Comparison of ENCODE assay signal across 29 mouse cellular contexts in the genomic region with DNA sequence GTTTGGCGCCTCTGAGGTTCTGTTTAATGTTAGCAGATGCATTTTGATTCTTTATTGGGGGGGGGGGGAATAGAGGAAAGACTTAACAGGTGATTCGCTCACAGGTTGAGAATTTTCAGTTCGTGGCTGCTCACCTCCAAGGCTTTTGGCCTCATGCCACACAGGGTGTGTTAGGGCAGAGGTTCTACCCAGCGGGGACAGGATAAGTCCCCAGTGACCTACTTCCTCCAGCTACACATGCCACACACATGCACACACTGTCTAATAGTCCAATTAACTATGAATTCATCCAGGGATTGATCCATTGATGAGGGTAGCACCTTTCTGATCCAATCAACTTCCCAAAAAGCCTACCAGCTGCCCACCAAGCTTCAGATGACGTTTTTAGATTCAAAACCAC. TPM values are rescaled to one million over a fixed set of nuclear protein-coding genes. Genes with fewer than 3 reads are reported as not detected.
DNase-seq lines count a peak whose midpoint lies in the region; ATAC-seq and TF ChIP-seq lines count a peak whose summit lies in the region.
"Had no signal": no experiment of that assay in that cellular context is flagged by ENCODE, and none has a peak within 500 bp of the region (broad histone marks: within the 10 kb centered on the region; RNA-seq: fewer than 3 reads in every experiment).

No protein-coding gene starts in this region.

- no peak overlapping the region for H3K9ac ChIP-seq in kidney, embryonic 15.5 days
- H3K9ac ChIP-seq: embryonic facial prominence, embryonic 12.5 days; embryonic facial prominence, embryonic 15.5 days; forebrain, postnatal 0 days; hindbrain, embryonic 13.5 days had no signal

- no peaks in the 10 kb centered on the region for H3K9me3 ChIP-seq in kidney, embryonic 15.5 days (replicated peaks)
- H3K9me3 ChIP-seq in heart, embryonic 10.5 days = no peaks in the 10 kb centered on the region
- H3K9me3 ChIP-seq: embryonic facial prominence, embryonic 12.5 days; embryonic facial prominence, embryonic 15.5 days; hindbrain, embryonic 10.5 days; hindbrain, embryonic 13.5 days had no signal

- no peak for TF ChIP-seq POLR2A in kidney, adult 2 months (IDR thresholded peaks at IDR 0.05; ENCODE audit: low read depth, low read length)

- H3K27ac ChIP-seq in kidney, adult 2 months (ENCODE audit: insufficient read depth, low read depth, low read length) = no peak overlapping the region
- no peak overlapping the region for H3K27ac ChIP-seq in kidney, embryonic 15.5 days
- no peak overlapping the region for H3K27ac ChIP-seq in heart, embryonic 10.5 days
- H3K27ac ChIP-seq: embryonic facial prominence, embryonic 12.5 days; embryonic facial prominence, embryonic 15.5 days; heart, adult 2 months; hindbrain, embryonic 10.5 days; hindbrain, embryonic 13.5 days had no signal

- peaks cover 8% of the 10 kb centered on the region for H3K4me1 ChIP-seq in kidney, adult 2 months (ENCODE audit: control insufficient read depth, insufficient read depth, low read length)
- peaks cover 28% of the 10 kb centered on the region for H3K4me1 ChIP-seq in kidney, embryonic 15.5 days
- H3K4me1 ChIP-seq in heart, embryonic 10.5 days = peaks cover 22% of the 10 kb centered on the region; the same call in 1 of the 2 replicates

- no peaks in the 10 kb centered on the region for H3K36me3 ChIP-seq in kidney, adult 2 months (ENCODE audit: control insufficient read depth, insufficient read depth, low read length)
- H3K36me3 ChIP-seq in kidney, embryonic 15.5 days = no peaks in the 10 kb centered on the region
- no peaks in the 10 kb centered on the region for H3K36me3 ChIP-seq in heart, embryonic 10.5 days
- H3K36me3 ChIP-seq: embryonic facial prominence, embryonic 12.5 days; embryonic facial prominence, embryonic 15.5 days; hindbrain, embryonic 10.5 days; hindbrain, embryonic 13.5 days had no signal

- H3K4me3 ChIP-seq in kidney, adult 2 months (ENCODE audit: insufficient read depth, low read depth, low read length) = no peak overlapping the region
- H3K4me3 ChIP-seq in kidney, embryonic 15.5 days (replicated peaks) = no peak overlapping the region
- H3K4me3 ChIP-seq in heart, embryonic 10.5 days = no peak overlapping the region
- H3K4me3 ChIP-seq: embryonic facial prominence, embryonic 12.5 days; embryonic facial prominence, embryonic 15.5 days; heart, adult 2 months; hindbrain, embryonic 10.5 days; hindbrain, embryonic 13.5 days had no signal

- TF ChIP-seq CTCF in kidney, adult 2 months (conservative IDR thresholded peaks at IDR 0.05; ENCODE audit: insufficient read depth, insufficient read length, low read depth, low read length) = no peak

- no peaks in the 10 kb centered on the region for H3K27me3 ChIP-seq in kidney, adult 2 months (replicated peaks; ENCODE audit: control insufficient read depth, insufficient read depth, low read length)
- peaks cover 27% of the 10 kb centered on the region; the same call in 1 of the 2 replicates for H3K27me3 ChIP-seq in kidney, embryonic 15.5 days
- peaks cover 46% of the 10 kb centered on the region for H3K27me3 ChIP-seq in heart, embryonic 10.5 days (ENCODE audit: insufficient read depth, poor library complexity, severe bottlenecking)

- no peak for ATAC-seq in kidney, embryonic 15.5 days (replicated peaks; ENCODE audit: low FRiP score)
- ATAC-seq: activated CD4-positive, CD25-positive, alpha-beta regulatory T cell, adult 4 months; forebrain, embryonic 14.5 days; forebrain, postnatal 0 days; hindbrain, embryonic 16.5 days had no signal

- WGBS in kidney, adult 2 months = 77% methylated on average over 5 of the region's 5 CpGs
- 78% methylated on average over 5 of the region's 5 CpGs for WGBS in kidney, embryonic 15.5 days
- WGBS in heart, embryonic 10.5 days = 78% methylated on average over 5 of the region's 5 CpGs

- no peak overlapping the region for H3K4me2 ChIP-seq in kidney, embryonic 15.5 days
- H3K4me2 ChIP-seq: embryonic facial prominence, embryonic 12.5 days; embryonic facial prominence, embryonic 15.5 days; heart, embryonic 11.5 days; hindbrain, embryonic 13.5 days had no signal

- DNase-seq in cerebellum, adult 11-12 months = peak; percentile 10
- no peak for DNase-seq in cerebellum, postnatal 14 days
- peak; percentile 23 for DNase-seq in kidney, adult 2 months
- DNase-seq in retina, adult 2 months (ENCODE audit: low read depth, low spot score) = peak; percentile 25
- DNase-seq in retina, embryonic 14.5 days (ENCODE audit: low spot score) = no peak
- no peak for DNase-seq in heart, embryonic 10.5 days (ENCODE audit: low spot score)
- DNase-seq: adrenal gland, adult 8-10 months; adrenal gland, postnatal 25 days; cerebellum, adult 2 months; cerebellum, postnatal 25 days; forebrain, postnatal 0 days; gastrocnemius, postnatal 25 days; heart, adult 2 months; heart, postnatal 36 days had no signal

RNA-seq across cellular contexts. Expression of a gene that starts 1.8 kb away (rescaled TPM):
- 4.3 and 4.5 TPM in 2 replicates for polyA plus RNA-seq in kidney, adult 2 months (2012; rRNA removed)
- polyA plus RNA-seq in kidney, embryonic 15.5 days (2015; fragmentation: Nextera tagmentation; extraction: Ambion mirVana) = 7.4 and 8.4 TPM in 2 replicates
- polyA plus RNA-seq in heart, embryonic 10.5 days (2016; fragmentation: Nextera tagmentation; extraction: Ambion mirVana) = 1.4 and 2.0 TPM in 2 replicates
- polyA plus RNA-seq: activated CD4-positive, CD25-positive, alpha-beta regulatory T cell, adult 4 months had no signal

RNA-seq across cellular contexts. Expression of a gene that starts 12.9 kb away (rescaled TPM):
- 1.0 and 1.6 TPM in 2 replicates for polyA plus RNA-seq in kidney, adult 2 months (2012; rRNA removed)
- 0.14 TPM in 1 of 2 replicates, not detected in the other for polyA plus RNA-seq in kidney, embryonic 15.5 days (2015; fragmentation: Nextera tagmentation; extraction: Ambion mirVana)
- not detected in 2 replicates for polyA plus RNA-seq in heart, embryonic 10.5 days (2016; fragmentation: Nextera tagmentation; extraction: Ambion mirVana)
- polyA plus RNA-seq: activated CD4-positive, CD25-positive, alpha-beta regulatory T cell, adult 4 months; brain, embryonic 14.5 days; cerebellum, adult 2 months; embryonic facial prominence, embryonic 12.5 days; embryonic facial prominence, embryonic 15.5 days; forebrain, embryonic 11.5 days; forebrain, embryonic 14.5 days; frontal cortex, adult 2 months; gonadal fat pad, adult 2 months; heart, adult 2 months; heart, embryonic 11.5 days; heart, embryonic 14.5 days; heart, postnatal 0 days; hindbrain, embryonic 10.5 days had no signal

Comparison
In these comparisons a context has a peak if more than half of its experiments do, and no peak if none do; other contexts are left out.
1. DNase-seq: peak in cerebellum, adult 11-12 months (single experiment), kidney, adult 2 months (single experiment) and retina, adult 2 months (single experiment); none in cerebellum, postnatal 14 days (0 of 2), retina, embryonic 14.5 days (single experiment) and heart, embryonic 10.5 days (single experiment).